Mouse (Mus musculus) ES-E14 (cell line): ENCODE measurements around the gene Upk3b.

Experiments
- CHD2 ChIP-seq: IDR thresholded peaks from 2 replicates; pipeline ENCODE4 v1.6.1; 2014; ENCODE audit warnings: mild to moderate bottlenecking, low read depth, low read length, inconsistent platforms
- MAFK ChIP-seq: IDR thresholded peaks from 2 replicates; pipeline ENCODE4 v1.6.1; 2014; ENCODE audit warnings: mild to moderate bottlenecking, low read depth, low read length, inconsistent platforms; ENCODE audit not compliant: insufficient read depth
- ZC3H11A ChIP-seq: IDR thresholded peaks from 2 replicates; pipeline ENCODE4 v1.6.1; 2012; ENCODE audit warnings: low read depth, mild to moderate bottlenecking, inconsistent platforms, low read length, borderline replicate concordance
- ZNF384 ChIP-seq: IDR thresholded peaks from 2 replicates; pipeline ENCODE4 v1.6.1; 2012; ENCODE audit warnings: low read depth, low read length, inconsistent platforms

DNA sequence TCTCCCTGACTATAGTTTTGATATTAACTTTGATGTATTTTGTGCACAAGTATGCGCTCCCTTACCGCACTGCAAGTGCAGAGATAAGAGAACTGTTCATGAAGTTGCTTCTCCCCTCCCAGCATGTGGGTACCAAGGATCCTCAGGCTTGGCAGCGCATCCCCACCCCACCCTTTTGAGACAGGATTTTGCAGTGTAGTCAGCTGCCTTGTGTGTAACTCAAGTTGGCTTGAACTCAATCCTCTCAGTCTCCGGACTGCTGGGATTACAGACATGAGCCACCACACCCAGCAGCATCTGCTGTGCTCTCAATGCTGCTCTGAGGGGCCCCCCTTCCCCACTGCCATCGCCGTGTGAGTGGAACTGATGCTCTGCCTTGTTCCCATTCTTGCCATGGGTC, 21.0 kb upstream of the Upk3b start:
- TF ChIP-seq ZC3H11A, result no peak
- no peak for TF ChIP-seq CHD2
- no peak for TF ChIP-seq ZNF384
- no peak for TF ChIP-seq MAFK
